Mouse (Mus musculus): ENCODE measurements at regions not wholly inside any gene's neighbourhood (a gene's known extent, or its start where the extent isn't known, plus 50 kb on each side); places are given as distances from the start of the nearest gene placed in this dataset.

DNA sequence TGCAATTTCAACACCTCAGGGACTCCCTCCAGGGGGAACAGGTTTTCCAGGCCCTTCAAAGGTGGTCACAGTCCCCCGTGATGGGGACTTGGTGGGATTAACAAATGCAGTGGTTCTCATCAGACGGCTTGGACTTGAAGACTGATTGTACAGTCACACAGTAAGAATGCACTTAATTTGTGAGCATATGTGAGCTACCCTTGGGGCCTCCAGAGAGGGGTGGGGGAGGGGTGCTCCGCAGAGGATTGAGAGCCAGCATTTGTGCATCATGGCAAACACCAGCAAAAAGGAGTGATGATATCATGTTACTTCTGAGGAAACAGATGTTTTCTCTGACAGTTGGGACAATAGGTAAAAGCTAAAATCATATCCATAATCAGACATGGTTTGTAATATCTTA is 59.2 kb upstream of the Smarca2 start:
- TF ChIP-seq CTCF (IDR thresholded peaks at IDR 0.05; ENCODE audit: low read depth) (no peak), EP300 (IDR thresholded peaks at IDR 0.05; ENCODE audit: low read depth) (no peak)

Data from heart, postnatal 0 days (tissue).